Mouse (Mus musculus): ENCODE measurements around the gene Caprin1. TPM values are rescaled to one million over a fixed set of nuclear protein-coding genes. Genes with fewer than 3 reads are reported as not detected.

Caprin1 gene
- total and polyA plus RNA-seq, 2 experiments: 97.3 to 170 TPM

DNA sequence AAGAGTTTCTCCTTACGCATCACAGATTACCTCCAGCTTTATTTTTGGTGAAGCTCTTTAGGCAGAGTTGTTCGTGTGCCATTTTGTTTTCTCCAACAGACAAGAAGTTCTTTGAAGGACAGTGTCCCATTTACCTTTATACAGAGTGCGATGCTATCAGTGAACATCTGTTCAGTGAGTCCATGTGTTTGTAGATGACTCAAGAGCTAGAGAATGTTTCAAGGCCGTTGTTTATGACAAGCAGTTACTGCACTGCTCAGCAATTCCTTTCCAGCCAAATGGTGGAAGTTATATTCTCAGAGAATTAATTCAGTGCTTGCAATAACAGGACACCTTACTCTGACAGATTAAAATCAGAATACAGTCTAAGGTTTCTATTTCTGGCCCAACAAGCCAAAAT is 27.5 kb upstream of the Caprin1 start:
- H3K4me3 ChIP-seq (ENCODE audit: insufficient read depth, low read depth, low read length): no peak overlapping the region
- TF ChIP-seq CTCF (IDR thresholded peaks at IDR 0.05; ENCODE audit: low read depth, low read length) (no peak), POLR2A (IDR thresholded peaks at IDR 0.05; ENCODE audit: extremely low read depth, insufficient read depth, low read length) (no peak)
- peaks cover 3% of the 10 kb centered on the region; the same call in 1 of the 2 replicates for H3K4me1 ChIP-seq (ENCODE audit: control insufficient read depth, insufficient read depth, low read length)
- WGBS: 33% methylated on average over 4 of the region's 4 CpGs
- H3K9ac ChIP-seq (ENCODE audit: low read depth, low read length): no peak overlapping the region
- no peaks in the 10 kb centered on the region for H3K36me3 ChIP-seq (ENCODE audit: control insufficient read depth, insufficient read depth, low read length)
- DNase-seq (ENCODE audit: extremely low read depth, low read depth, low spot score): peak; percentile 89
- no peak overlapping the region for H3K27ac ChIP-seq (replicated peaks; ENCODE audit: insufficient read depth, low read depth, low read length)
- H3K79me2 ChIP-seq (ENCODE audit: control insufficient read depth, insufficient read depth, low read length): no peaks in the 10 kb centered on the region
- H3K27me3 ChIP-seq (ENCODE audit: control insufficient read depth, insufficient read depth, low read length): no peaks in the 10 kb centered on the region

DNA sequence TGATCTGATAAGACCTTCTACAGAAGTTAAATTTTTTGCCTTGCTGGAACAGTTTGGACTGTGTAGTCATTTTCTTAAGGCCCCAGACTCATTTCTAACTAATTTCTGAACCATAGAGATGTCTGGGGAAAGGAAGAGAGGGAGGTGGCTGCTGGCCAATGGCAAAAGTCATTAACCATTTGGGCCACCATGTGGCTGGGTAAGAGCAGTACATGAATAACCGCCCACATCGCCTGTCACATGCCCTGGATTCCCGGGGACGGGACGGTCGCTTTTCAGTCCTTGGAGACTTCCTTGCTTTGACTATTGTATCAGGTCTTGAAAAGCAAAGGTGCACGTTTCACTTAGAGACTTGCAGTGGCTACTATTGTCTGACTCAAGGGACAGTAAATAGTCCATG is 25.1 kb upstream of the Caprin1 start:
- H3K36me3 ChIP-seq (ENCODE audit: control insufficient read depth, insufficient read depth, low read length): peaks cover 2% of the 10 kb centered on the region; the same call in 1 of the 2 replicates
- H3K4me3 ChIP-seq (ENCODE audit: insufficient read depth, low read depth, low read length): no peak overlapping the region
- H3K79me2 ChIP-seq (ENCODE audit: control insufficient read depth, insufficient read depth, low read length): peaks cover 3% of the 10 kb centered on the region; the same call in 1 of the 2 replicates
- H3K4me1 ChIP-seq (ENCODE audit: control insufficient read depth, insufficient read depth, low read length): peaks cover 3% of the 10 kb centered on the region
- 68% methylated on average over 7 of the region's 7 CpGs for WGBS
- peak; percentile 28 for DNase-seq (ENCODE audit: extremely low read depth, low read depth, low spot score)
- H3K27me3 ChIP-seq (ENCODE audit: control insufficient read depth, insufficient read depth, low read length): no peaks in the 10 kb centered on the region
- TF ChIP-seq POLR2A (IDR thresholded peaks at IDR 0.05; ENCODE audit: extremely low read depth, insufficient read depth, low read length) (no peak), CTCF (IDR thresholded peaks at IDR 0.05; ENCODE audit: low read depth, low read length) (peak; percentile 20; the same call in 1 of the 2 replicates)
- H3K27ac ChIP-seq (replicated peaks; ENCODE audit: insufficient read depth, low read depth, low read length): no peak overlapping the region
- H3K9ac ChIP-seq (ENCODE audit: low read depth, low read length): no peak overlapping the region

DNA sequence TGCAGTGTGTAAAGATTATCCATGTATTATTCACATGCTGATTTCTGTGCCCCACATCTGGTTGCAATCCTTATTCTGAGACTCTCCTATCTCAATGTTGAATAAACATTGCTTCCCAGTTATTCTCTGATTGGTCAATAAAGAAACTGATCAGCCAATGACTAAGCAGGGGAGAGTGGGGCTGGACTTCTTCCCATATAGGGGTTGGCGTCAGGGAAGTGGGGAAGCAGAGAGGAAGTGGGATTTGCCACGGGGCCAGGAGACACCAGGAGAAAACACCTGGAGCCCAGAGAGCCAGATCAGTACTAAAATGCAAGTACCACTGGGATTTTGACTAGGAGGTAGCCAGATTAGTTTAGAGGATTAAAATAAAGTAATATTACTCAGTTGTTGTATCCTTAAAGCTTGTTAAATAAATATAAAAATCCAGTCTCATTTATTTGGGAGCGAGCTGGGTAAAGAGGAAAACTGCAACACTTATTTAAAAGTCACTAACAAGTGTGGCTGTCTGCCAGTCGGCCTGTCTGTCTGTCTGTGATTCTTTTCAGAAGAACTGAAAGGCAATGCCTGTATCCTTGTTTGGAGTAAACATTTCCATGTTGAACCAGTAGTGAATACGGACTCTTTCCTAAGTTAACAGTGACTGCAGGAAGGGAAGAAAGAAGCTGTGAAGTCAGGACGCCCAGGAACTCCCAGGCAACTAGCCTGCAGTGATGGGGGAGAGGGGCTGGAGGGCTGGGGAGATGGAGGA is 19.9 kb upstream of the Caprin1 start:
- peak overlapping the region; percentile 71 for H3K27ac ChIP-seq (replicated peaks; ENCODE audit: insufficient read depth, low read depth, low read length)
- H3K36me3 ChIP-seq (ENCODE audit: control insufficient read depth, insufficient read depth, low read length): peaks cover 2% of the 10 kb centered on the region; the same call in 1 of the 2 replicates
- 6% methylated on average over 6 of the region's 6 CpGs for WGBS
- H3K27me3 ChIP-seq (ENCODE audit: control insufficient read depth, insufficient read depth, low read length): no peaks in the 10 kb centered on the region
- H3K4me3 ChIP-seq (ENCODE audit: insufficient read depth, low read depth, low read length): peak overlapping the region; percentile 70
- peak; percentile 91 for DNase-seq (ENCODE audit: extremely low read depth, low read depth, low spot score)
- peak overlapping the region; percentile 57 for H3K9ac ChIP-seq (ENCODE audit: low read depth, low read length)
- no peaks in the 10 kb centered on the region; the same call in none of the 2 replicates for H3K4me1 ChIP-seq (ENCODE audit: control insufficient read depth, insufficient read depth, low read length)
- TF ChIP-seq CTCF (IDR thresholded peaks at IDR 0.05; ENCODE audit: low read depth, low read length) (no peak), POLR2A (IDR thresholded peaks at IDR 0.05; ENCODE audit: extremely low read depth, insufficient read depth, low read length) (0 out of 2 replicates have a peak, but pooled peaks have one; percentile 18)
- H3K79me2 ChIP-seq (ENCODE audit: control insufficient read depth, insufficient read depth, low read length): peaks cover 3% of the 10 kb centered on the region; the same call in 1 of the 2 replicates

DNA sequence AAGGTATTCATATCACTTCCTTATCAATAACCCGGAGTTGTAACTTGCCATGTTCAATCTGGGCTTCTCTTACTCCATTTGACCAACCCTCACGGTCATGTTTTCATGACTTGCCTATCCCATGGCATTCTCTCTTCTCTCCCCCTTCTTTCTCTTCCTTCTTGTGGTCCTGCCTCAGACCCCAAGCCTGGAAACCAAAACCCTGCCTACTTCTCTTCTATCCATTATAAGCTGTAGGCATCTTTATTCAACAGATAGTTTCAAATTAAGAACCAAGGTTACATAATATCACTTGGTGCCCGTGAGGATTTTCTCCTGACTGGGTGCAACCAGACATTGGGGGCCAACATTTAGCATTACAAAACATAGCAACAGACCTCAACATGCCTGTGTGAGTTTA is 18.5 kb upstream of the Caprin1 start:
- peaks cover 2% of the 10 kb centered on the region; the same call in 1 of the 2 replicates for H3K36me3 ChIP-seq (ENCODE audit: control insufficient read depth, insufficient read depth, low read length)
- peaks cover 6% of the 10 kb centered on the region for H3K4me1 ChIP-seq (ENCODE audit: control insufficient read depth, insufficient read depth, low read length)
- no peak for DNase-seq (ENCODE audit: extremely low read depth, low read depth, low spot score)
- H3K4me3 ChIP-seq (ENCODE audit: insufficient read depth, low read depth, low read length): no peak overlapping the region
- no peaks in the 10 kb centered on the region for H3K27me3 ChIP-seq (ENCODE audit: control insufficient read depth, insufficient read depth, low read length)
- peaks cover 3% of the 10 kb centered on the region; the same call in 1 of the 2 replicates for H3K79me2 ChIP-seq (ENCODE audit: control insufficient read depth, insufficient read depth, low read length)
- no peak overlapping the region for H3K9ac ChIP-seq (ENCODE audit: low read depth, low read length)
- 91% methylated on average over 3 of the region's 3 CpGs for WGBS
- no peak overlapping the region for H3K27ac ChIP-seq (replicated peaks; ENCODE audit: insufficient read depth, low read depth, low read length)
- no peak for TF ChIP-seq POLR2A (IDR thresholded peaks at IDR 0.05; ENCODE audit: extremely low read depth, insufficient read depth, low read length)
- TF ChIP-seq CTCF (IDR thresholded peaks at IDR 0.05; ENCODE audit: low read depth, low read length): no peak

DNA sequence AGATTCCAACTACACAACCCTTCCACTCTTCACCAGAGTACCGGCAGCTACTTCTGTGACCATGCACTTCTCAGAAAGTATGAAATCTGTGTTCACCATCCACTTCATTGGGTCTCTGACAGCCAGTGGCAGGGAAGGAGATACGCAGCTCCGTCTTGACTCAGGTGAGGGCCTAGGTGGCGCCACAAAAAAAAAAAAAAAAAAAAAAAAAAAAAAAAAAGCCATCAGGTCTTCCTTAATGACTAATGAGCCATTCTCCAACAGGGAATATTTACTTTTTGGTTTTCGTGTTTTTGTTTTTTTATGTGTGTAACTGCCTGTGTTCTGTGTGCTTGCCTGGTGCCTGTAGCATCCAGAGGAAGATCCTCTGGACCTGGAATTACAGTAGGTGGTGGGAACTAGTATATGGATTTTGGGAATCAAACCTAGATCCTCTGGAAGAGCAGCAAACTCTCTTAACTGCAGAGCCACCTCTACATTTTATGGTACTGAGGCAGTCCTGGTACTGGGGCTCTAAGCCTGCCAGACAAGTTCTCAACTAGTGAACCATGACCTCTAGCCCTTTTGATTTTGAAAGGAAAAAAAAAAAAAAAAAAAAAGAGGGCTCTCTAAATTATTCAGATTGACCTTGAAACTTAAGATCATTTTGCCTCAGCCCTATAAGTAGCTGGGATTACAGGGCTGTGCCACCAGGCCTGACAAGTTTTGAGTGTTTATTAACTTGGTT is 14.2 kb upstream of the Caprin1 start:
- Histone ChIP-seq H3K79me2 (ENCODE audit: control insufficient read depth, insufficient read depth, low read length) (no peaks in the 10 kb centered on the region), H3K36me3 (ENCODE audit: control insufficient read depth, insufficient read depth, low read length) (no peaks in the 10 kb centered on the region), H3K4me3 (ENCODE audit: insufficient read depth, low read depth, low read length) (no peak overlapping the region), H3K27ac (replicated peaks; ENCODE audit: insufficient read depth, low read depth, low read length) (peak overlapping the region; percentile 63), H3K27me3 (ENCODE audit: control insufficient read depth, insufficient read depth, low read length) (no peaks in the 10 kb centered on the region), H3K9ac (ENCODE audit: low read depth, low read length) (no peak overlapping the region), H3K4me1 (ENCODE audit: control insufficient read depth, insufficient read depth, low read length) (peaks cover 10% of the 10 kb centered on the region)
- WGBS: 74% methylated on average over 5 of the region's 5 CpGs
- TF ChIP-seq POLR2A (IDR thresholded peaks at IDR 0.05; ENCODE audit: extremely low read depth, insufficient read depth, low read length) (no peak), CTCF (IDR thresholded peaks at IDR 0.05; ENCODE audit: low read depth, low read length) (no peak)
- DNase-seq (ENCODE audit: extremely low read depth, low read depth, low spot score): peak; percentile 77
